Mouse (Mus musculus) midbrain, embryonic 16.5 days (tissue): Measurements from ENCODE around the gene Garem2. TPM values are rescaled to one million over a fixed set of nuclear protein-coding genes. Genes with fewer than 3 reads are reported as not detected.

Source experiments
- ATAC-seq: fragments of 200-750 bp; cut with Nextera tagmentation; 2 replicates; pipeline ENCODE4 v1.8.0; 2017; ENCODE audit warnings: moderate TSS enrichment
- H3K27ac ChIP-seq: fragments of 300-500 bp; sonication (generic); 2 replicates; pipeline ENCODE4 v1.5.1; 2014; ENCODE audit warnings: mild to moderate bottlenecking, low read length, mixed read lengths
- H3K27me3 ChIP-seq: fragments of 300-500 bp; sonication (generic); 2 replicates; pipeline ENCODE4 v1.6.1; 2014; ENCODE audit warnings: low read depth, low read length, mixed read lengths; ENCODE audit not compliant: control insufficient read depth, insufficient read depth
- H3K36me3 ChIP-seq: fragments of 300-500 bp; sonication (generic); 2 replicates; pipeline ENCODE4 v1.6.1; 2014; ENCODE audit warnings: mild to moderate bottlenecking, low read length, moderate library complexity, mixed read lengths; ENCODE audit not compliant: control insufficient read depth, insufficient read depth
- H3K4me1 ChIP-seq: fragments of 300-500 bp; sonication (generic); 2 replicates; pipeline ENCODE4 v1.6.1; 2014; ENCODE audit warnings: mild to moderate bottlenecking, low read length, mixed read lengths; ENCODE audit not compliant: control insufficient read depth, insufficient read depth
- H3K4me2 ChIP-seq: fragments of 300-500 bp; sonication (generic); 2 replicates; pipeline ENCODE4 v1.6.1; 2014; ENCODE audit warnings: mild to moderate bottlenecking, low read length, mixed read lengths
- H3K4me3 ChIP-seq: fragments of 300-500 bp; sonication (generic); 2 replicates; pipeline ENCODE4 v1.5.1; 2014; ENCODE audit warnings: low read depth, mild to moderate bottlenecking, low read length, moderate library complexity, mixed read lengths
- H3K9ac ChIP-seq: fragments of 300-500 bp; sonication (generic); 2 replicates; pipeline ENCODE4 v1.6.1; 2014; ENCODE audit warnings: low read depth, low read length, mixed read lengths
- H3K9me3 ChIP-seq: fragments of 300-500 bp; sonication (generic); replicated peaks from 2 replicates; pipeline ENCODE4 v1.6.1; 2014; ENCODE audit warnings: mild to moderate bottlenecking, low read length, mixed read lengths; ENCODE audit not compliant: control insufficient read depth, poor library complexity, severe bottlenecking
- WGBS: fragments of 180-500 bp; shearing (Covaris S2); extraction: QIAGEN DNeasy Blood & Tissue Kit; methylation state at CpG from one replicate; pipeline ENCODE4 v1.1.7; 2014; 5-methylcytosine and 5-hydroxymethylcytosine counted together
- polyA plus RNA-seq: library from polyadenylated mRNA; unstranded; fragments of >200 nt; fragmentation: Nextera tagmentation; extraction: Ambion mirVana; gene quantifications from 2 replicates; pipeline ENCODE4 v1.2.1, GENCODE M21; 2015

The Garem2 gene
- polyA plus RNA-seq, 1 experiment from 2014 or later = 8.1 TPM

GRCm38 (mm10) chr5:30165234-30165946 is 60.4 kb downstream of the Garem2 start:
- no peak overlapping the region for H3K27ac ChIP-seq
- H3K9me3 ChIP-seq = no peaks in the 10 kb centered on the region
- no peaks in the 10 kb centered on the region for H3K27me3 ChIP-seq
- H3K4me2 ChIP-seq = no peak overlapping the region
- H3K36me3 ChIP-seq = peaks cover 11% of the 10 kb centered on the region; the same call in 1 of the 2 replicates
- H3K4me1 ChIP-seq = no peaks in the 10 kb centered on the region
- H3K4me3 ChIP-seq = no peak overlapping the region
- ATAC-seq = no peak
- 93% methylated on average over 5 of the region's 5 CpGs for WGBS
- no peak overlapping the region for H3K9ac ChIP-seq

Other genes with a start within 250 kb of the Garem2 start
- not detected in 2 replicates for gene Il6, start 92.0 kb upstream of the Garem2 start, polyA plus RNA-seq
- 33.3 and 38.7 TPM in 2 replicates for gene Tyms, start 31.5 kb upstream of the Garem2 start, polyA plus RNA-seq
- 2.6 and 3.7 TPM in 2 replicates for gene 3110082J24Rik, start 925 bp downstream of the Garem2 start, polyA plus RNA-seq
- 61.6 and 62.3 TPM in 2 replicates for gene Hadha, start 50.0 kb downstream of the Garem2 start, polyA plus RNA-seq
- 52.1 and 53.6 TPM in 2 replicates for gene Hadhb, start 50.1 kb downstream of the Garem2 start, polyA plus RNA-seq
- not detected in 2 replicates for gene Adgrf3, start 100.6 kb downstream of the Garem2 start, polyA plus RNA-seq
- 32.5 and 34.7 TPM in 2 replicates for gene Selenoi, start 127.4 kb downstream of the Garem2 start, polyA plus RNA-seq
- 9.5 and 10.2 TPM in 2 replicates for gene Drc1, start 176.2 kb downstream of the Garem2 start, polyA plus RNA-seq